Mouse (Mus musculus) thymus, adult 2 months (tissue): ENCODE measurements around the gene Cdh18.

Experiments used
- CTCF ChIP-seq: fragments of 200-500 bp; IDR thresholded peaks from 2 replicates; pipeline ENCODE4 v1.5.1; 2012; ENCODE audit warnings: mild to moderate bottlenecking, control low read depth, low read length, moderate library complexity, borderline replicate concordance; ENCODE audit not compliant: control insufficient read depth, poor library complexity, insufficient read depth; ENCODE audit errors: extremely low read depth
- POLR2A ChIP-seq: fragments of 200-500 bp; IDR thresholded peaks from 2 replicates; pipeline ENCODE4 v1.6.1; 2012; ENCODE audit warnings: mild to moderate bottlenecking, low read length, control low read depth, moderate library complexity; ENCODE audit not compliant: control insufficient read depth, poor library complexity, insufficient read depth; ENCODE audit errors: extremely low read depth

GRCm38 (mm10) chr15:23396646-23397045 lies 847.8 kb downstream of the Cdh18 start:
- TF ChIP-seq CTCF (no peak), POLR2A (no peak)
